Comparison of ENCODE assay signal across 8 mouse cellular contexts in the genomic region with DNA sequence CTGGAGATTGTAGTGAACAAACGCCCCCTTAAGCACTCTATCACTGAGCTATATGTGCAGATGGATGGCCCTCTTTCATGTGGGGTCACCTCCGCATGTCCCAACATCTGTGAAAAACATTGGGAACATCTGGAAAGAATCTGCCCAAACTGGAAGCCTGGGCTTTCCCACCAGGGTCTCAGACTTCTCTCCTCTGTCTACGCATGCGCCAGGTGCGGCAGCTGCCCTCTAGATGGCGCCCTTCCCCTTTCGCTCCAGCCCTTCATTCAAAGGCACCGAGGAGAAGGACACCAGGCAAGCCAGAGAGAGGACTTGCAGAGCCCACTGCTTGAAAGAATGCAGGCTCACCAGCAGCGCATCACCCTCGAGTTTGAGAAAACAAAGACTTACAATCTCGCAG. TPM values are rescaled to one million over a fixed set of nuclear protein-coding genes. Genes with fewer than 3 reads are reported as not detected.
DNase-seq lines count a peak whose midpoint lies in the region; ATAC-seq lines count a peak whose summit lies in the region.

No protein-coding gene starts in this region.

- peak; percentile 68; the same call in 1 of the 2 replicates for ATAC-seq in embryonic facial prominence, embryonic 15.5 days (ENCODE audit: insufficient number of reproducible peaks, low FRiP score, low TSS enrichment, low read depth)
- peak; percentile 61; the same call in 1 of the 2 replicates for ATAC-seq in kidney, embryonic 14.5 days (ENCODE audit: low FRiP score, low TSS enrichment)
- peak; percentile 88 for ATAC-seq in monocyte, adult 5-6 weeks (replicated peaks; ENCODE audit: insufficient number of reproducible peaks, low FRiP score, low TSS enrichment, poor library complexity, severe bottlenecking)

- H3K4me1 ChIP-seq in embryonic facial prominence, embryonic 15.5 days = peaks cover 18% of the 10 kb centered on the region
- H3K4me1 ChIP-seq in heart, embryonic 10.5 days = peaks cover 10% of the 10 kb centered on the region; the same call in 1 of the 2 replicates
- peaks cover 4% of the 10 kb centered on the region; the same call in 1 of the 2 replicates for H3K4me1 ChIP-seq in kidney, embryonic 14.5 days (ENCODE audit: control insufficient read depth, insufficient read depth, low read length)

- H3K9ac ChIP-seq in embryonic facial prominence, embryonic 15.5 days = no peak overlapping the region
- no peak overlapping the region for H3K9ac ChIP-seq in kidney, embryonic 14.5 days (ENCODE audit: low read depth, low read length)

- no peaks in the 10 kb centered on the region for H3K27me3 ChIP-seq in embryonic facial prominence, embryonic 15.5 days
- H3K27me3 ChIP-seq in heart, embryonic 10.5 days (ENCODE audit: insufficient read depth, poor library complexity, severe bottlenecking) = no peaks in the 10 kb centered on the region
- H3K27me3 ChIP-seq in kidney, embryonic 14.5 days (ENCODE audit: control insufficient read depth, insufficient read depth, low read length) = no peaks in the 10 kb centered on the region

- peak; percentile 75 for DNase-seq in 3134 (ENCODE audit: extremely low read depth, insufficient read length, low spot score)
- peak; percentile 87 for DNase-seq in adrenal gland, postnatal 25 days
- peak; percentile 95 for DNase-seq in heart, embryonic 10.5 days (ENCODE audit: low spot score)
- peak; percentile 88 for DNase-seq in liver
- DNase-seq in spleen, postnatal 36 days (ENCODE audit: low spot score in 2 of 2) = peak; percentile 81 to 85

- H3K9me3 ChIP-seq in embryonic facial prominence, embryonic 15.5 days (replicated peaks) = no peaks in the 10 kb centered on the region
- H3K9me3 ChIP-seq in heart, embryonic 10.5 days = no peaks in the 10 kb centered on the region
- no peaks in the 10 kb centered on the region for H3K9me3 ChIP-seq in kidney, embryonic 14.5 days (ENCODE audit: control insufficient read depth, low read length)

- under 1% methylated on average over 11 of the region's 11 CpGs for WGBS in embryonic facial prominence, embryonic 15.5 days
- WGBS in heart, embryonic 10.5 days = 3% methylated on average over 11 of the region's 11 CpGs
- 2% methylated on average over 11 of the region's 11 CpGs for WGBS in kidney, embryonic 14.5 days

- 0 out of 2 replicates have a peak overlapping the region, but pooled peaks have one; percentile 25 for H3K4me2 ChIP-seq in embryonic facial prominence, embryonic 15.5 days (replicated peaks)
- H3K4me2 ChIP-seq in kidney, embryonic 14.5 days (replicated peaks; ENCODE audit: low read depth, low read length) = no peak overlapping the region; the same call in 1 of the 2 replicates

- 0 out of 2 replicates have a peak overlapping the region, but pooled peaks have one; percentile 35 for H3K27ac ChIP-seq in embryonic facial prominence, embryonic 15.5 days (replicated peaks)
- no peak overlapping the region for H3K27ac ChIP-seq in heart, embryonic 10.5 days
- H3K27ac ChIP-seq in kidney, embryonic 14.5 days (ENCODE audit: low read depth, low read length) = no peak overlapping the region

- no peaks in the 10 kb centered on the region for H3K36me3 ChIP-seq in embryonic facial prominence, embryonic 15.5 days
- no peaks in the 10 kb centered on the region for H3K36me3 ChIP-seq in heart, embryonic 10.5 days
- no peaks in the 10 kb centered on the region for H3K36me3 ChIP-seq in kidney, embryonic 14.5 days (ENCODE audit: control insufficient read depth, insufficient read depth, low read length)

- H3K4me3 ChIP-seq in embryonic facial prominence, embryonic 15.5 days (replicated peaks) = no peak overlapping the region
- H3K4me3 ChIP-seq in heart, embryonic 10.5 days = no peak overlapping the region
- H3K4me3 ChIP-seq in kidney, embryonic 14.5 days (ENCODE audit: low read length) = no peak overlapping the region

RNA-seq across cellular contexts. Expression of gene E2f2, which starts 8.7 kb away (rescaled TPM):
- 4.1 and 4.8 TPM in 2 replicates for total RNA-seq in adrenal gland, postnatal 25 days (2021)
- 10.1 and 12.5 TPM in 2 replicates for polyA plus RNA-seq in embryonic facial prominence, embryonic 15.5 days (2015; fragmentation: Nextera tagmentation; extraction: Ambion mirVana)
- polyA plus RNA-seq in heart, embryonic 10.5 days (2016; fragmentation: Nextera tagmentation; extraction: Ambion mirVana) = 6.3 and 6.6 TPM in 2 replicates
- 5.7 and 6.0 TPM in 2 replicates for polyA plus RNA-seq in kidney, embryonic 14.5 days (2014; fragmentation: Nextera tagmentation; extraction: Ambion mirVana)
- total RNA-seq in monocyte, adult 5-6 weeks (2017) = 18.1 to 19.7 TPM (median 18.4 TPM) in 3 replicates

RNA-seq across cellular contexts. Expression of gene Id3, which starts 20.2 kb away (rescaled TPM):
- total RNA-seq in adrenal gland, postnatal 25 days (2021) = 59.6 and 78.0 TPM in 2 replicates
- 432 and 441 TPM in 2 replicates for polyA plus RNA-seq in embryonic facial prominence, embryonic 15.5 days (2015; fragmentation: Nextera tagmentation; extraction: Ambion mirVana)
- polyA plus RNA-seq in heart, embryonic 10.5 days (2016; fragmentation: Nextera tagmentation; extraction: Ambion mirVana) = 324 and 492 TPM in 2 replicates
- polyA plus RNA-seq in kidney, embryonic 14.5 days (2014; fragmentation: Nextera tagmentation; extraction: Ambion mirVana) = 848 and 979 TPM in 2 replicates
- total RNA-seq in monocyte, adult 5-6 weeks (2017) = 4.9 to 16.7 TPM (median 8.5 TPM) in 3 replicates

RNA-seq across cellular contexts. Expression of gene Asap3, which starts 42.7 kb away (rescaled TPM):
- 1.8 and 2.8 TPM in 2 replicates for total RNA-seq in adrenal gland, postnatal 25 days (2021)
- polyA plus RNA-seq in embryonic facial prominence, embryonic 15.5 days (2015; fragmentation: Nextera tagmentation; extraction: Ambion mirVana) = 13.3 and 14.1 TPM in 2 replicates
- 3.4 and 3.7 TPM in 2 replicates for polyA plus RNA-seq in heart, embryonic 10.5 days (2016; fragmentation: Nextera tagmentation; extraction: Ambion mirVana)
- 2.0 and 3.0 TPM in 2 replicates for polyA plus RNA-seq in kidney, embryonic 14.5 days (2014; fragmentation: Nextera tagmentation; extraction: Ambion mirVana)
- total RNA-seq in monocyte, adult 5-6 weeks (2017) = not detected in 3 replicates
